Mouse (Mus musculus) adrenal gland, adult 8-10 months (tissue): ENCODE data around the gene Rpa3. TPM values are rescaled to one million over a fixed set of nuclear protein-coding genes. Genes with fewer than 3 reads are reported as not detected.

ENCODE experiments used
- DNase-seq: peaks from one replicate; pipeline ENCODE4 v3.0.0; 2022
- total RNA-seq, 4 experiments: library from RNA; stranded (reverse); gene quantifications; 2 replicates each; pipeline ENCODE4 v1.2.4; 2022

Gene Rpa3
- 10 to 100 TPM; 15.4 to 19.1 (median 17.4) TPM for total RNA-seq

GRCm38 (mm10) chr6:8259004-8259666 lies at the start of gene Rpa3, which contains the start of the genes Umad1 and Gm45062:
TSS of gene Rpa3 (minus strand) at chr6:8259173.
TSS of gene Umad1 (plus strand) at chr6:8259288.
TSS of gene Gm45062 (plus strand) at chr6:8259450.
- DNase-seq: peak; percentile 98

DNA sequence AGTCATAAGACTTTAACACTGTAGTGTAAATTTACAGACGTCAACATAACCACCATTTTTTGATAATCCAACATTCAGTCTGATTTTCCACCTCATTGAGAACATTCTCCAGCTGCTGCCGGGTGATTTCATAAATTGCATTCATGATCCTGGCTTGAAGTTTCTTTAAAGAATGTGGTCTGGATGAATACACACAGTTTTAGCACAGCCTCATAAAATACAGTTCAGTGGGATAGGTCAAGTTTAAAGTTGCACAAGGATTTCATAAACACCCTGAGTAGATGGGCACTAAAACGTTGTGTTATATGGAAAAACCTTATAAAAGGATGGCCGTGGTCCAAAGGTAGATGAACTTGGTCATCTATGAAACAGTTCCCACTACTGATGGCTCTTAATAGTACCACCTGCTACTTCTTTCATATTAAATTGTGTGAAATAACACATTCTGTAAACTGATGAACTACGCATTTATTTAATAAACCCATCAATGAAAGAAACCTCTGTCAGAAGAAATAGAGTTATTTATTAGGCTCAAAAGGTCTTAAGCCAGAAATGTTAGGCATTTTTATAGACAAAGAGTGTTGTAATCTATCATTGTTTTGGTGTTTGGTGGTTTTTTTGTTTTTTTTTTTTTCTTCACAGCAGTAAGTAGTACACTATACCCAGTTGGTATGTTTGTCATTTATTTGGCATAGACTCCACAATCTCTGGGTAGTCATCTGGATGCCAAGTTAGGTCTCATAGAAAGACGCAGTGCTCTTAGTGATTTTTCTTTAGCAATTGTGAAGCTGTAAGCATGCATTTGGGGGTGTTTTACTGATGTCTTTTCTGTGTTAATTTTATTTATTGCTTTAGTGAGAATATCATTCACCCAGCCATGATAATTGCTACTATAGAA lies 49.2 kb upstream of the Rpa3 start:
- no peak for DNase-seq

DNA sequence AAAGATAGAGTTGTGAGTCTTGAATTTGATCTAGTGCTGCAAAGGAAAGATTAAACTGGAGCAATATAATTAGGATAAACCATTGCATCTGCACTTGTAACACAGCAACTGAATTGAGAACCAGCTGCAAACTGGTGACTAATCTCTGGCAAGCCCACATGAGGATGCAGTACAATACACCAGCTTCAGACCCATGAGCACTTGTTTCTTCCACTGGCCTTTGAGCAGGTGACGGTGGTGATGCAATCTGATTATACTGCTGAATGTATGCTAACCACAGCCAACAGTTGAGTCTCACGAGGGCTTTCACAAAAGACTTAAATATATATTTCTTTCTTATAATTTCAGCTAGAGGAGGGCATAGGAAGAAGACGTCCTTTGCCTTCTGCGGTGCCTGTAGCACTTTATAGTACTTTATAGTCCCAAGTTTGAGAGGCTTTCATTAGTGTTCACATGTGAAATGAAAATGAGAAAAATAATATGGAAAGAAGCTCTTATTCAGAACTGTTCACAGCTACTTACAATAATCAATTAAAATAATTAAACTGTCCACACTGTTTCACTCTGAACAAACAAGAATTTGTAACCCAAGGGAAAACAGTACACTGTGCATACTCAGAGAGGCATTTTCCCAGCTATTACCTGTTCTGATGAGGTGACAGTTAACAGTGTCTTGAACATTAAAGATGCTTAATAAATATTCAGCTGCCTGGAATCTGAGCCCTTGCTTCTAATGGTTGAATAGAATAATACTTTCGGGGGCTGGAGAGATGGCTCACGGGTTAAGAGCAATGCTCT lies 40.3 kb upstream of the Rpa3 start:
- no peak for DNase-seq

GRCm38 (mm10) chr6:8294048-8294784 lies 35.2 kb upstream of the Rpa3 start:
- DNase-seq: no peak

DNA sequence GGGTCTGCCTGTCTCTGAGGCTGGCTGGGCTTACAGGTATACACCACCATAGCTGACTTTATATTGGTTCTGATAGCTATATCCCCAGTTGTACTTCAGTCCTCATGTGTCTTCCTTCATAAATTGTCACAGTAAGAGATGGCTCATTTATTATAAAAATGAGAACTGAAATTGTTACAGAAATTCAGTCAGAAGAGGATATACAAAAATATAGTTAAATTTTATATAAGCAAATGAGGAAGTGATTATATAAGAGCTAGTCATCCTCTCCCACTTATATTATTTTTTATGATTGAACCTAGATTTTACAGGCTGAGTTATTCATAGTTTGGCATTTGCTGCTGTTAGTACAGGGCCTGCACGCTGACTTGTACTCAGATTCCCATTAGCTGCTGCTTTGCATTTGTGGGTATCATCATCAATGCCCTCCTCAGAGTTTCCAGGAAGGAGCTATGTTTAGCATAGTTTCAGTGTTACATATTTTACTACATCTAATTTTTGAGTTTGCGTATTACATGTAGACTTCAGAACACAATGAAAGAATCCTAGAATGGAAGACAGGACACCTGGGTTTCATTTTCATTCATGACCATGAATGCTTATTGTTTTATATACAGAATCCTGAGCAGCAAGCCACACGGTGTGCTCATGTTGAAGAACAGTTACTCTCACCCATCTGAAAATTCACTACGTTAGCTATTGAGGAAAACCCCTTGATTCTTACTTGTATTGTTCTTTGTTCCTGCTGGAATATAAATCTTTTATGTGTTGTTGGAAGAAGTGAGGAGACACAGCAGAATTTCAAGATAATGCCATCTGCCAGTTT lies 30.0 kb upstream of the Rpa3 start:
- no peak for DNase-seq

GRCm38 (mm10) chr6:8286146-8286545 lies 27.2 kb upstream of the Rpa3 start:
- DNase-seq: no peak

DNA sequence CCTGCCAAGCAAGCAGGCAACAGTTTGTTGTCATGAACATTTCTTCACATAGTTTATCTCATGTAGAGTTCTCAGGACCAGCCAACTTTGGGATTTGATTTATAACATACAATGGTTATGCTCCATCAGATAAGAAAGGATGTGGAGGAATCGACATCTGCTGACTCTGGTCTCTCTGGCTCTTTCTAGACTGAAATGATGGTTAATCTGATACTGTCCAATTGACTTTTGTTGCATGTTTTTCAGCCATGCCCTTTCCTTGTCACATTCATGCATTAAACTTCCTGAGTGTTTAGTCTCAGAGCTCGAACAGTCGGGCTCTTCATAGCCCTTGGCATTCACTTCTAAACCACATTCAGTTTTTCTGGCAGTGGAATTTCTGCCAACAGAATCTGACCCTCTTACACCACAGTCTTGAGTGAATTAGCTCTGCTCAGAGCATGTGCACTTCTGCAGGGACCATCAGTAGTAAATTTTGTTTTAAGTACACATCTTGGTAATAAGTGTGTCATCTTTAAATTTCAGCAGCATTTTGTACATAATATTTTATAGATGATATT lies 26.5 kb upstream of the Rpa3 start:
- no peak for DNase-seq

DNA sequence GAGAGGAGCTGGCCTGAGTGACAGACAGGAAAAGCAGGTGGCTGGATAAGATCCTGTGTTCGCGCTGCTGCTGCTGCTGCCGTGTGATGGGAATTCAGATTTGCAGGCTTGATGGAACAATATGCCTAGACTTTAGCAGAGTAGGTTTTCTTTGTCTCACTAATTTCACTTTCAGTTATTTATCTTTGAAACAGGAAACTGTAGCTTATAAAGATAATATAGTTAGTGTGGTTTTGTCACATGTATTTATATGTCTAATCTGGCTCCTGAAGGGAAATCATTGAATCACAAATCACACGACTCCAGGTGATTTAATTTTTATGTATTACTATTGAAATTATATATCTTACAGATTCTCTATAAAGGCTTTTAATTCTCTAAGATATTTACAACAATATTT lies 24.3 kb upstream of the Rpa3 start:
- DNase-seq: no peak

DNA sequence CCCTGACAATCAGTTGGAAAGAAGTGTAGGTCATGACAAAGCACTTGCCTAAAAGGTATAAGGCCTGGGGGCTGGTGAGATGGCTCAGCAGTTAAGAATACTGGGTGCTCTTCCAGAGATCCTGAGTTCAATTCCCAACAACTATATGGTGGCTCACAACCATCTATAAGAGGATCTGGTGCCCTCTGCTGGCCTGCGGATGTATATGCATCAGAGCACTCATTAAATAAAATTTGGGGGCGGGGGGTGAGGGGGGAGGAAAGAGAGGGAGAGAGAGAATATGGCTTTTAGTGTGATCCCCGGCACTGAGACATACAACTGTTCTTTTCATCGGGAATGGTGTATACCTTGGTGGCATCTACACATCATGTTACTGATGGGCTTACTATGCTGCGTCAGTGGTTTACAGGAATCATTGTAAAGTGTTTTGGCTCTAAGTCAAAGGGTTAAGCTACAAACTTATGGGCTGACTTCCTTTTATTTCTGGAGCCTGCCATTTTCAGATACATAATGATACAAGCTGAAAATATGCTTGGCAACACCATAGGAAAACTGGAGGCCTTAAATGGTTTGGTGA lies 19.5 kb upstream of the Rpa3 start:
- no peak for DNase-seq

- DNase-seq: no peak
Observed at GRCm38 (mm10) chr6:8276431-8276830, 17.5 kb upstream of the Rpa3 start.

DNA sequence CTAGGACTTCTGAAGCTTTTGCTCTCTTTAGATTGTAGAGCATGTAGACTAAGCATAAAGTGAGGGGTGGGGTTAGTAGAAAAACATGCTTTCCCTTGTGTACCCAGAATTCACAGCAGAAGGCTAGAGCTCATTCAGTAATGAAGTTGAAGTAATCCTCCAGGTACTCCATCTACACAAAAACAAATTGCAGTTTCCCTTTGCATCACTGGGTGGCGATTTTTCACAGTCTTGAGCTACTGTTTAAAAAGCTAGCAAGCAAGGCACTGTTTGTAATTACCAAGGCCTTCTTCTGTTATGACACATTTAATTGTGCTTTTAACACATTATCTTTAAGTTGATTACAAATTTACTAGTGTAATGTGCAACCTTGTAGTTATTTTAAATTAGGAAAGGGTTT lies 16.1 kb upstream of the Rpa3 start:
- peak; percentile 29 for DNase-seq

GRCm38 (mm10) chr6:8274387-8275054 lies 15.5 kb upstream of the Rpa3 start:
- peak; percentile 23 for DNase-seq

- no peak for DNase-seq
Observed at GRCm38 (mm10) chr6:8271047-8271446, 12.1 kb upstream of the Rpa3 start.

DNA sequence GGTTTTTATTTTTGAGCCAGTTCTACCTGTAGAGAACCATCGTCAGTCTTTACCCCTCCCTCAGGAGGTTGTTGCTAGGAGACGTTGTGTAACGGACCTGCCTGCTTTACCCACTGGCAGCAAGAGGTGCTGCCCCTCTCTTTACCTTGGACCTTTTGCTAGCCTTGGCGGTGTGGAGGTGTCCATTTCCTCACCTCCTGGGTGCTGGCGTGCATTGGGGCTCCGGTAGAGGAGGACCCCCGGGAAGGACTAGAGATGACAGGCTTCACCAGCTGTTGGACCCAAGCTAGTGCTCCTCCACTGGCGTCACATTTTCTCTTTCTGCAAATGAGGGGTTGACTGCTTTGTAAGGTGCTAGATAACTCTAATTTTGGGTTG lies 683 bp upstream of the Rpa3 start:
- peak; percentile 36 for DNase-seq

DNA sequence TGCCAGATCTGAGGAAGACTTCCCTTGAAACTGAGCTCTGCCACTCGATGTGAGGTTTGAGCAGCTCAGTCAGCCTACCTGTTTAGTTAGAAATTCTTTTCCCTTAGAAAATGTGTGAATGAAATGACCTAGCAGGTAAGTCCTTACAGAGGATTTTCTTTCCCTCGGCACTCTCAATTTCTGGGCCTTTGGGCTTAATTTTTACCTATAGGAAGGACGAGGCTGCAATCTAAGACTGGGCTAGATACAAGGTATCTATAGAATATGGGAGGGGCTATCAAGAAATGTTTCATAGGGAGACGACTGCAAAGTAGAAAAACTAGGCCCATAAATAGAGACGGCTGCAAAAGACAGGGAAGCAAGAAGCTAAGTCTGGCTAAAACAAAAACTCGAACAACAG lies 657 bp downstream of the Rpa3 start:
- no peak for DNase-seq

DNA sequence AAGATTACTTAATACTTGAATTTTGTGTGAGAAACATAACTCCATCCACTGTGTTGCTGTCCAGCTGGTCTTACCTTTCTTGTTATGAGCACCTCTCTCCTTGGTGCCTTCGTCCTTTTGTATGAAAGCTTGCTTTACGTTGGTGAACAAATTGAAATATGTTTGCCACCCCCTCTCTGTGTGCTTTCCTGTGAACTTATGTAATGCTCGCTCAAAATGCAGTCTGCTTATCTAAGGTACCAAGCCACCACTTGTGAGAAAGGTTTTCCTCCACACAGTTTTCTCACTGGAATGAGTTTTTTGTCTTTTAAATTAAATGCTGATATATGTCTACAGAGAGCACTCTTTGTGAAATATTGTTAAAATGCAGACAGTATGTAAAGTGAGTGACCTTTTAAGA lies 30.4 kb downstream of the Rpa3 start:
- no peak for DNase-seq

DNA sequence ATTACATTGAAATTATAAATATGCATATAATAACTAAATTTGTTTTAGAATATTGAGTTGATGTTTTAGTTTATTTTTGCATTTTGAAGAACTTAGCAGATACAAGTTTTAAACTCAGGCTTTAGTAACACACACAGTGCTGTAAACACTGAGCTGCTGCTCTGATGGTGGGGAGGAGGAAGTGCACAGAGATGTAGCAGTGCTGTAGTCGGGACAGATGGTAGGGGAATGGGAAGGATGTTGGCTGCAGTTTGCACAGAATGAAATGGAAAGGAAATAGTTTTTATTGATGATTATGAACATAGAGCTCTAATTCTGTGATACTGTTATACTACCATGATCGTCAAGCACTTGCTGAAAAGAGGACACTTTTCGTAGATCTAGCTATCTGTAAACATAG lies 31.9 kb downstream of the Rpa3 start:
- DNase-seq: no peak

- DNase-seq: no peak
Observed at GRCm38 (mm10) chr6:8210661-8211060, 48.3 kb downstream of the Rpa3 start.

- DNase-seq: no peak
Observed at GRCm38 (mm10) chr6:8209866-8210186, 49.1 kb downstream of the Rpa3 start.
